Mouse (Mus musculus) ovary, postnatal 10 days (tissue): ENCODE data around the gene Plpp2.

Experiments used
- DNase-seq: peaks from one replicate; pipeline ENCODE4 v3.0.0; 2022; ENCODE audit warnings: low spot score

The Plpp2 gene

GRCm38 (mm10) chr10:79548971-79549723 lies 15.6 kb upstream of the Plpp2 start:
- no peak for DNase-seq

- no peak for DNase-seq
These were observed 14.9 kb upstream of the Plpp2 start for GRCm38 (mm10) chr10:79548546-79548945.

- DNase-seq, result no peak
These were observed 13.6 kb upstream of the Plpp2 start for GRCm38 (mm10) chr10:79547148-79547675.

GRCm38 (mm10) chr10:79546483-79546882 lies 12.9 kb upstream of the Plpp2 start:
- no peak for DNase-seq

GRCm38 (mm10) chr10:79545891-79546290 lies 12.3 kb upstream of the Plpp2 start:
- DNase-seq, result no peak

GRCm38 (mm10) chr10:79544631-79545030 lies 11.0 kb upstream of the Plpp2 start:
- DNase-seq, result no peak

GRCm38 (mm10) chr10:79543884-79544597 lies 10.4 kb upstream of the Plpp2 start:
- DNase-seq, result no peak

- DNase-seq, result no peak
These were observed 8.6 kb upstream of the Plpp2 start for GRCm38 (mm10) chr10:79542171-79542570.

GRCm38 (mm10) chr10:79541522-79541921 lies 7.9 kb upstream of the Plpp2 start:
- DNase-seq, result no peak

- no peak for DNase-seq
These were observed 7.2 kb upstream of the Plpp2 start for GRCm38 (mm10) chr10:79540746-79541145.

- DNase-seq, result no peak
These were observed 6.3 kb upstream of the Plpp2 start for GRCm38 (mm10) chr10:79539701-79540495.

GRCm38 (mm10) chr10:79538873-79539272 lies 5.3 kb upstream of the Plpp2 start:
- DNase-seq, result no peak

GRCm38 (mm10) chr10:79538323-79538722 lies 4.7 kb upstream of the Plpp2 start:
- DNase-seq, result no peak

GRCm38 (mm10) chr10:79537781-79538180 lies 4.2 kb upstream of the Plpp2 start:
- no peak for DNase-seq

- DNase-seq, result no peak
These were observed 3.7 kb upstream of the Plpp2 start for GRCm38 (mm10) chr10:79537271-79537670.

- no peak for DNase-seq
These were observed 3.0 kb upstream of the Plpp2 start for GRCm38 (mm10) chr10:79536461-79537080.

GRCm38 (mm10) chr10:79535431-79535830 lies 1.8 kb upstream of the Plpp2 start:
- DNase-seq, result no peak

GRCm38 (mm10) chr10:79534426-79534825 lies 830 bp upstream of the Plpp2 start:
- DNase-seq, result no peak

GRCm38 (mm10) chr10:79532678-79533077 lies 918 bp downstream of the Plpp2 start:
- no peak for DNase-seq

GRCm38 (mm10) chr10:79531593-79531992 lies 2.0 kb downstream of the Plpp2 start:
- no peak for DNase-seq

- no peak for DNase-seq
These were observed 2.9 kb downstream of the Plpp2 start for GRCm38 (mm10) chr10:79530721-79531120.

- no peak for DNase-seq
These were observed 3.4 kb downstream of the Plpp2 start for GRCm38 (mm10) chr10:79530241-79530640.
